Mouse (Mus musculus): ENCODE measurements around the gene Dnajc5. TPM values are rescaled to one million over a fixed set of nuclear protein-coding genes. Genes with fewer than 3 reads are reported as not detected.
A peak's percentile ranks its signal among the peaks of the same experiment; 100 is the strongest.

Dnajc5 gene
- polyA plus RNA-seq (2016; fragmentation: Nextera tagmentation; extraction: Ambion mirVana): 93.9 and 103 TPM in 2 replicates

GRCm38 (mm10) chr2:181520118-181520935 lies at the start of gene Dnajc5:
TSS of gene Dnajc5 (plus strand) at chr2:181520485.
- no peaks in the 10 kb centered on the region for H3K27me3 ChIP-seq
- peaks cover 14% of the 10 kb centered on the region for H3K4me1 ChIP-seq
- peak; percentile 97 for ATAC-seq (ENCODE audit: insufficient number of reproducible peaks, insufficient read depth, low FRiP score, low TSS enrichment)
- H3K9me3 ChIP-seq: no peaks in the 10 kb centered on the region
- under 1% methylated on average over 74 of the region's 74 CpGs for WGBS
- peak within 1 kb of the TSS; percentile 66 for H3K4me2 ChIP-seq (replicated peaks)
- H3K27ac ChIP-seq: peak within 1 kb of the TSS; percentile 98
- H3K4me3 ChIP-seq: peak within 1 kb of the TSS; percentile 95
- H3K9ac ChIP-seq: peak within 1 kb of the TSS; percentile 95
- peaks cover 21% of the 10 kb centered on the region for H3K36me3 ChIP-seq

GRCm38 (mm10) chr2:181471246-181471645 lies 49.0 kb upstream of the Dnajc5 start:
- no peak overlapping the region for H3K27ac ChIP-seq
- H3K9me3 ChIP-seq: no peaks in the 10 kb centered on the region
- no peaks in the 10 kb centered on the region for H3K4me1 ChIP-seq
- no peak overlapping the region for H3K9ac ChIP-seq
- H3K27me3 ChIP-seq: no peaks in the 10 kb centered on the region
- no peak for ATAC-seq (ENCODE audit: insufficient number of reproducible peaks, insufficient read depth, low FRiP score, low TSS enrichment)
- WGBS: 43% methylated on average over 5 of the region's 5 CpGs
- no peak overlapping the region for H3K4me2 ChIP-seq (replicated peaks)
- no peak overlapping the region for H3K4me3 ChIP-seq
- no peaks in the 10 kb centered on the region for H3K36me3 ChIP-seq

- no peaks in the 10 kb centered on the region for H3K36me3 ChIP-seq
- H3K27ac ChIP-seq: no peak overlapping the region
- 60% methylated on average over 1 of the region's 1 CpGs for WGBS
- H3K9ac ChIP-seq: no peak overlapping the region
- H3K4me2 ChIP-seq (replicated peaks): no peak overlapping the region
- ATAC-seq (ENCODE audit: insufficient number of reproducible peaks, insufficient read depth, low FRiP score, low TSS enrichment): no peak
- H3K27me3 ChIP-seq: no peaks in the 10 kb centered on the region
- no peaks in the 10 kb centered on the region for H3K4me1 ChIP-seq
- H3K9me3 ChIP-seq: no peaks in the 10 kb centered on the region
- H3K4me3 ChIP-seq: no peak overlapping the region
These were observed 47.9 kb upstream of the Dnajc5 start for GRCm38 (mm10) chr2:181472256-181472827.

GRCm38 (mm10) chr2:181483120-181483519 lies 37.2 kb upstream of the Dnajc5 start:
- WGBS: 57% methylated on average over 2 of the region's 2 CpGs
- H3K9me3 ChIP-seq: no peaks in the 10 kb centered on the region
- no peak overlapping the region for H3K4me2 ChIP-seq (replicated peaks)
- H3K4me1 ChIP-seq: peaks cover 14% of the 10 kb centered on the region
- no peak overlapping the region for H3K4me3 ChIP-seq
- H3K27ac ChIP-seq: no peak overlapping the region
- H3K9ac ChIP-seq: no peak overlapping the region
- H3K36me3 ChIP-seq: no peaks in the 10 kb centered on the region
- no peak for ATAC-seq (ENCODE audit: insufficient number of reproducible peaks, insufficient read depth, low FRiP score, low TSS enrichment)
- no peaks in the 10 kb centered on the region for H3K27me3 ChIP-seq

GRCm38 (mm10) chr2:181483562-181484318 lies 36.5 kb upstream of the Dnajc5 start:
- H3K4me1 ChIP-seq: peaks cover 14% of the 10 kb centered on the region
- no peaks in the 10 kb centered on the region for H3K27me3 ChIP-seq
- H3K4me3 ChIP-seq: no peak overlapping the region
- no peaks in the 10 kb centered on the region for H3K36me3 ChIP-seq
- ATAC-seq (ENCODE audit: insufficient number of reproducible peaks, insufficient read depth, low FRiP score, low TSS enrichment): no peak
- H3K9me3 ChIP-seq: no peaks in the 10 kb centered on the region
- H3K9ac ChIP-seq: no peak overlapping the region
- WGBS: 32% methylated on average over 7 of the region's 7 CpGs
- H3K27ac ChIP-seq: no peak overlapping the region
- H3K4me2 ChIP-seq (replicated peaks): no peak overlapping the region

- 85% methylated on average over 6 of the region's 6 CpGs for WGBS
- H3K4me1 ChIP-seq: peaks cover 14% of the 10 kb centered on the region
- no peaks in the 10 kb centered on the region for H3K36me3 ChIP-seq
- H3K4me3 ChIP-seq: no peak overlapping the region
- no peaks in the 10 kb centered on the region for H3K9me3 ChIP-seq
- no peak for ATAC-seq (ENCODE audit: insufficient number of reproducible peaks, insufficient read depth, low FRiP score, low TSS enrichment)
- no peak overlapping the region for H3K4me2 ChIP-seq (replicated peaks)
- no peak overlapping the region for H3K27ac ChIP-seq
- H3K9ac ChIP-seq: no peak overlapping the region
- no peaks in the 10 kb centered on the region for H3K27me3 ChIP-seq
These were observed 35.6 kb upstream of the Dnajc5 start for GRCm38 (mm10) chr2:181484456-181485233.

- no peaks in the 10 kb centered on the region for H3K27me3 ChIP-seq
- H3K27ac ChIP-seq: no peak overlapping the region
- 17% methylated on average over 1 of the region's 1 CpGs for WGBS
These were observed 34.5 kb upstream of the Dnajc5 start for GRCm38 (mm10) chr2:181485741-181486140.

GRCm38 (mm10) chr2:181487338-181488277 lies 32.7 kb upstream of the Dnajc5 start:
- Histone ChIP-seq H3K27me3 (no peaks in the 10 kb centered on the region), H3K9me3 (no peaks in the 10 kb centered on the region), H3K27ac (peak overlapping the region; percentile 24), H3K36me3 (no peaks in the 10 kb centered on the region), H3K9ac (no peak overlapping the region), H3K4me1 (peaks cover 14% of the 10 kb centered on the region), H3K4me2 (replicated peaks) (no peak overlapping the region), H3K4me3 (no peak overlapping the region)
- 20% methylated on average over 5 of the region's 5 CpGs for WGBS
- ATAC-seq (ENCODE audit: insufficient number of reproducible peaks, insufficient read depth, low FRiP score, low TSS enrichment): peak; percentile 55; the same call in 1 of the 2 replicates

More at GRCm38 (mm10) chr2:181485741-181486140, 34.5 kb upstream of the Dnajc5 start:
- Histone ChIP-seq H3K36me3 (no peaks in the 10 kb centered on the region), H3K9ac (no peak overlapping the region), H3K9me3 (no peaks in the 10 kb centered on the region), H3K4me3 (no peak overlapping the region), H3K4me1 (peaks cover 14% of the 10 kb centered on the region), H3K4me2 (replicated peaks) (no peak overlapping the region)
- ATAC-seq (ENCODE audit: insufficient number of reproducible peaks, insufficient read depth, low FRiP score, low TSS enrichment): no peak

GRCm38 (mm10) chr2:181491432-181492205 lies 28.7 kb upstream of the Dnajc5 start:
- WGBS: 26% methylated on average over 7 of the region's 7 CpGs
- H3K27me3 ChIP-seq: no peaks in the 10 kb centered on the region
- H3K4me3 ChIP-seq: no peak overlapping the region
- H3K36me3 ChIP-seq: no peaks in the 10 kb centered on the region
- no peak overlapping the region for H3K27ac ChIP-seq
- peaks cover 17% of the 10 kb centered on the region for H3K4me1 ChIP-seq
- H3K9me3 ChIP-seq: no peaks in the 10 kb centered on the region
- no peak; the same call in 1 of the 2 replicates for ATAC-seq (ENCODE audit: insufficient number of reproducible peaks, insufficient read depth, low FRiP score, low TSS enrichment)
- H3K9ac ChIP-seq: no peak overlapping the region
- H3K4me2 ChIP-seq (replicated peaks): no peak overlapping the region

GRCm38 (mm10) chr2:181492206-181492605 lies 28.1 kb upstream of the Dnajc5 start:
- H3K9ac ChIP-seq: no peak overlapping the region
- H3K4me3 ChIP-seq: no peak overlapping the region
- 51% methylated on average over 3 of the region's 3 CpGs for WGBS
- H3K4me2 ChIP-seq (replicated peaks): no peak overlapping the region
- ATAC-seq (ENCODE audit: insufficient number of reproducible peaks, insufficient read depth, low FRiP score, low TSS enrichment): no peak
- no peaks in the 10 kb centered on the region for H3K9me3 ChIP-seq
- no peaks in the 10 kb centered on the region for H3K27me3 ChIP-seq
- no peak overlapping the region for H3K27ac ChIP-seq
- no peaks in the 10 kb centered on the region for H3K36me3 ChIP-seq
- H3K4me1 ChIP-seq: peaks cover 12% of the 10 kb centered on the region
